Mouse (Mus musculus): ENCODE data around the gene Hspa1a. TPM values are rescaled to one million over a fixed set of nuclear protein-coding genes. Genes with fewer than 3 reads are reported as not detected.
"Not testable (repeated sequence)": the region's sequence is repeated elsewhere in the genome, so short reads cannot be mapped to it uniquely, and the experiment has no call there.

Gene Hspa1a
- polyA plus RNA-seq (2012; rRNA removed), result 12.9 and 66.3 TPM in 2 replicates

DNA sequence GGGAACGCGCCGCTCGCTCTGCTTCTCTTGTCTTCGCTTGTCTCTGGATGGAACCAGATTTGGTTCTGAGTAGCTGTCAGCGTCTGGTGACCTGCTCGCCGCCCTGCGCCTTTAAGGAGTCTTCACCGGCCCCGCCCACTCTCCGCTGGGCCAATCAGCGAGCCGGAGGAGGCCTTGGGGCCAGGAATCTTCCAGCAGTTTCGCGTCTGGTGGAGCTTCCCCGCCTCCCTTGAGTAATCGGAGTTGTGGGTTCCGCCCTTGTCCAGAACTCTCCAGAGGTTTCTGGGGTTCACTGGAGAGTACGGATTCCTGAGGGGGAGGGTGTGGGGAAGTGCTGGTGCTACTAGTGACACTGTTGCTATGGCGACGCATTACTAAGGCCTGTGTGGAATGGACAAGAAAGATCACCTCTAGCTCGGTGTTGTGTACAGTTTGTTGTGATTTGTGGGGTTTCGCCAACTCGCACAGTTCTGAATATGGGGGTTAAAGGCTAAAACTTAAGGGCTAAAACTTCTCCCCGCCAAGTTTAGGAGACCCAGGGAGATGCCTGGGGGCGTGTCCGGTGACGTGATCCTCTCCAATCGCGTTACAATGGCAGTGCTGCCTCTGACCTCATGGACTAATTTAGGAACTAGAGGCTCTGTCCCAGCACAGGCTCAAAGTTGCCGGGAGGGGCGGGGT, at the start of gene Hspa1a, which contains the start of gene Hspa1l:
TSS of gene Hspa1a (minus strand) at position 88 of the 681 bp plus-strand sequence.
TSS of gene Hspa1l (plus strand) at position 635 of the 681 bp plus-strand sequence.
- DNase-seq, result peak; percentile 88
- peak; percentile 76; the same call in 1 of the 2 replicates for TF ChIP-seq POLR2A (IDR thresholded peaks at IDR 0.05; ENCODE audit: borderline replicate concordance, extremely low read depth, low read depth, low read length)
- H3K4me1 ChIP-seq (ENCODE audit: control insufficient read depth, insufficient read depth, low read length), result not testable (repeated sequence)
- WGBS, result under 1% methylated on average over 30 of the region's 33 CpGs
- H3K4me3 ChIP-seq (replicated peaks; ENCODE audit: extremely low read depth, low read depth, low read length), result peak within 1 kb of the TSS; percentile 90

GRCm38 (mm10) chr17:35021163-35021808, 49.3 kb upstream of the Hspa1a start:
- WGBS, result 10% methylated on average over 17 of the region's 17 CpGs
- peak overlapping the region; percentile 20 for H3K4me3 ChIP-seq (replicated peaks; ENCODE audit: extremely low read depth, low read depth, low read length)
- DNase-seq, result peak; percentile 91
- TF ChIP-seq POLR2A (IDR thresholded peaks at IDR 0.05; ENCODE audit: borderline replicate concordance, extremely low read depth, low read depth, low read length), result no peak
- TF ChIP-seq CTCF (IDR thresholded peaks at IDR 0.05; ENCODE audit: insufficient read depth, low read length), result peak; percentile 95
- H3K4me1 ChIP-seq (ENCODE audit: control insufficient read depth, insufficient read depth, low read length), result peaks cover 15% of the 10 kb centered on the region

DNA sequence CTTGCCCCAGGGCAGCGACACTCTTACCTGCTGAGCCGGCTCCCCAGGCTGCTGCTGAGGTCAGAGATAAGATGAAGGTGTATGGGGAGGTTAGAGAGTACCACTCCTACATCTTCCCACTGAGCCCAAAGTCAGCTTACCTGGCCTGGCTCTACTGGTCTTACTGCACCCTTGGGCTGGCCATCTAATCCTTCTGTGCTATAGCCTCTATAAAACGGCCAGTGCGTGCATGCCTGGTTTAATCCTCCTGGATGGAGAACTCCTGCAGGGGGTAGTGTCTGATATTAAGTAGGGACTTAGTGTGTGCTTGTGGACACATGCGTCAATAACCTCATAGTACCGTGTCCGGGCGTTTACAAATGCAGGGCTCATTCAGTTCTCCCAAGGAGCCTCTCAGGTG, 48.6 kb upstream of the Hspa1a start:
- H3K4me3 ChIP-seq (replicated peaks; ENCODE audit: extremely low read depth, low read depth, low read length), result no peak overlapping the region
- no peak for DNase-seq
- 89% methylated on average over 8 of the region's 8 CpGs for WGBS
- peaks cover 14% of the 10 kb centered on the region for H3K4me1 ChIP-seq (ENCODE audit: control insufficient read depth, insufficient read depth, low read length)
- no peak for TF ChIP-seq POLR2A (IDR thresholded peaks at IDR 0.05; ENCODE audit: borderline replicate concordance, extremely low read depth, low read depth, low read length)
- no peak for TF ChIP-seq CTCF (IDR thresholded peaks at IDR 0.05; ENCODE audit: insufficient read depth, low read length)

GRCm38 (mm10) chr17:35019894-35020293, 47.9 kb upstream of the Hspa1a start:
- TF ChIP-seq POLR2A (IDR thresholded peaks at IDR 0.05; ENCODE audit: borderline replicate concordance, extremely low read depth, low read depth, low read length) (no peak), CTCF (IDR thresholded peaks at IDR 0.05; ENCODE audit: insufficient read depth, low read length) (no peak)
- no peak overlapping the region for H3K4me3 ChIP-seq (replicated peaks; ENCODE audit: extremely low read depth, low read depth, low read length)
- peaks cover 14% of the 10 kb centered on the region for H3K4me1 ChIP-seq (ENCODE audit: control insufficient read depth, insufficient read depth, low read length)
- DNase-seq, result no peak
- WGBS, result 89% methylated on average over 11 of the region's 11 CpGs

DNA sequence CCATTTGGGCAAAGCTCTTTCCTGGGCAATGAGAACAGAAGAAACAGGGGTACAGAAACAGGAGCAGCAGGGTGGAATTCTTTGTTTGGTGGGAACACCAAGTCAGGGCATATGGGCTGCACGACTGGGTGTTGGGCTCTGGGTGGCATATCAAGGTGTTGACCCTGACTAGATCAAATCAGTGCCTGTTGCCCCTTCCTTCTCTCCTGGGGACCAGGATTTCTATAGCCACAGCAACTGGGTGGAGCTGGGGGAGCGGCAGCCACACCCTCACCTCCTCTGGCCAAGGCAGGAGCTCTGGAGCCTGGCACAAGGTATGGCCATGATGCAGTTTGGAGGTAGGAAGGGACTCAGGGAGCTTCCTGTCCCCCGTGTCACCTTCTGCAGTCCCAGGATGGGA, 46.2 kb upstream of the Hspa1a start:
- H3K4me1 ChIP-seq (ENCODE audit: control insufficient read depth, insufficient read depth, low read length), result peaks cover 11% of the 10 kb centered on the region
- 72% methylated on average over 3 of the region's 3 CpGs for WGBS
- H3K4me3 ChIP-seq (replicated peaks; ENCODE audit: extremely low read depth, low read depth, low read length), result no peak overlapping the region
- no peak for DNase-seq
- TF ChIP-seq CTCF (IDR thresholded peaks at IDR 0.05; ENCODE audit: insufficient read depth, low read length) (no peak), POLR2A (IDR thresholded peaks at IDR 0.05; ENCODE audit: borderline replicate concordance, extremely low read depth, low read depth, low read length) (no peak)

DNA sequence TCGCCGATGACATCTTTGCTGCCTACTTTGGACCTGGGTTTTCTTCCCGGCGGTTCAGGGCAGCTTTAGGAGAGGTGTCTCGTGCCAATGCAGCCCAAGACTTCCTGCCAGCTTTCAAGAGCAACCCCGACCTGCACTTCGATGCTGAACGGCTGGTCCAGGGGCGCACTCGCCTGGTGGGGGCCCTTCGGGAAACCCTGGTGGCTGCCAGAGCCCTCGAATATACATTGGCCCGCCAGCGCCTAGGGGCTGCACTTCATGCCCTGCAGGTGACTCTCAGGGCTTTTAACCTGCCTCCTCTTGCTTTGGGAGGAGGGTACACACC, 45.7 kb upstream of the Hspa1a start:
- no peak overlapping the region for H3K4me3 ChIP-seq (replicated peaks; ENCODE audit: extremely low read depth, low read depth, low read length)
- WGBS, result 58% methylated on average over 14 of the region's 14 CpGs
- TF ChIP-seq CTCF (IDR thresholded peaks at IDR 0.05; ENCODE audit: insufficient read depth, low read length) (no peak), POLR2A (IDR thresholded peaks at IDR 0.05; ENCODE audit: borderline replicate concordance, extremely low read depth, low read depth, low read length) (no peak)
- H3K4me1 ChIP-seq (ENCODE audit: control insufficient read depth, insufficient read depth, low read length), result peaks cover 7% of the 10 kb centered on the region
- DNase-seq, result no peak

DNA sequence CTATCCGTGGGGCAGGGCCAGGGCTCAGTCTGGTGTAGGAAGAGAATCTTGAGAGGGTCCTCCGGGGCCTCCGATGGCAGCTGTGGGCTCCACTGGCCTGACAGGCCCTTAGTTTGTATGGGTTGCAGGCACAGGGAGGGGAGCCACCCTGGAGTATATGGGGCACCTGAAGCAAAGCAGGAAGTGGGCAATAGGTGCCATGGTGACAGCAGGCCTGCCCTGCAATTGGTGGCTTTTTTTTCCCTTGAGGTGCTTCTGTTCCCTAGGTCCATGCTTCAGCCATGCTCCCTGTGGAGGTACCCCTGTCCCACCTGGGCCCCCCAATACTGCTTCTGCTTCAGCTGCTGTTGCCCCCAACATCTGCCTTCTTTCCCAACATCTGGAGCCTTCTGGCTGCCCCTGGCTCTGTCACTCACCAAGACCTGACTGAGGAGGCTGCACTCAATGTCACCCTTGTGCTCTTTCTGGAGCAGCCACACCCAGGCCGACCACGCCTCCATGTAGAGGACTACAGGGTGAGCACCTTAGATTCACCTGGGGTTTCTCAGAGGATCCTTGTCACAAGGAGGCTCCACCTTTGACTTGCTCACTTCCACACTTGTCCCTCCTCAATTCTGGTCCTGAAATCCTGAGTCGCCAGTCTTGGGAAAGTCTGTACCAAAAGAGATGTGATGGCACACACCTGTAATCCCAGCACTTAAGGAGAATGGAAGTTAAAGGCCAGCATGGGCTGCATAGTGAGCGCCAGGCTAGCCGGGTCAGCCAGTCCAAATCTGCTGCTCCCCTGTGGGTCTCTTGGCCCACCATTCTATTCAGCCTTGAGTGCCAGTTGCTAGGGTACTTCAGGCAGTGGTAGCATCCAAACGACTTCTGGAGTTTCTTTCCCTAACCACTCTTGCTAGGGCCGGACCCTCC, 45.1 kb upstream of the Hspa1a start:
- no peak for DNase-seq
- Histone ChIP-seq H3K4me3 (replicated peaks; ENCODE audit: extremely low read depth, low read depth, low read length) (no peak overlapping the region), H3K4me1 (ENCODE audit: control insufficient read depth, insufficient read depth, low read length) (peaks cover 4% of the 10 kb centered on the region; the same call in 1 of the 2 replicates)
- WGBS, result 70% methylated on average over 10 of the region's 10 CpGs
- TF ChIP-seq POLR2A (IDR thresholded peaks at IDR 0.05; ENCODE audit: borderline replicate concordance, extremely low read depth, low read depth, low read length) (no peak), CTCF (IDR thresholded peaks at IDR 0.05; ENCODE audit: insufficient read depth, low read length) (no peak)

- TF ChIP-seq POLR2A (IDR thresholded peaks at IDR 0.05; ENCODE audit: borderline replicate concordance, extremely low read depth, low read depth, low read length) (no peak), CTCF (IDR thresholded peaks at IDR 0.05; ENCODE audit: insufficient read depth, low read length) (no peak)
- Histone ChIP-seq H3K4me1 (ENCODE audit: control insufficient read depth, insufficient read depth, low read length) (peaks cover 4% of the 10 kb centered on the region; the same call in 1 of the 2 replicates), H3K4me3 (replicated peaks; ENCODE audit: extremely low read depth, low read depth, low read length) (no peak within 1 kb of the TSS)
- WGBS, result 41% methylated on average over 12 of the region's 12 CpGs
- no peak for DNase-seq
Observed at GRCm38 (mm10) chr17:35016376-35016775, 44.4 kb upstream of the Hspa1a start, which contains the start of gene Vwa7. TSS of gene Vwa7 (plus strand) at chr17:35016579.

- 90% methylated on average over 16 of the region's 16 CpGs for WGBS
- no peak overlapping the region for H3K4me3 ChIP-seq (replicated peaks; ENCODE audit: extremely low read depth, low read depth, low read length)
- no peak for TF ChIP-seq POLR2A (IDR thresholded peaks at IDR 0.05; ENCODE audit: borderline replicate concordance, extremely low read depth, low read depth, low read length)
- no peak for TF ChIP-seq CTCF (IDR thresholded peaks at IDR 0.05; ENCODE audit: insufficient read depth, low read length)
- no peak for DNase-seq
- H3K4me1 ChIP-seq (ENCODE audit: control insufficient read depth, insufficient read depth, low read length), result no peaks in the 10 kb centered on the region; the same call in 1 of the 2 replicates
Observed at GRCm38 (mm10) chr17:35015296-35015695, 43.3 kb upstream of the Hspa1a start.
